Mouse (Mus musculus): ENCODE measurements around the gene Mxi1. TPM values are rescaled to one million over a fixed set of nuclear protein-coding genes. Genes with fewer than 3 reads are reported as not detected.
A peak's percentile ranks its signal among the peaks of the same experiment; 100 is the strongest.

The Mxi1 gene
- polyA plus RNA-seq, 1 experiment from 2014 or later = 49.8 TPM

DNA sequence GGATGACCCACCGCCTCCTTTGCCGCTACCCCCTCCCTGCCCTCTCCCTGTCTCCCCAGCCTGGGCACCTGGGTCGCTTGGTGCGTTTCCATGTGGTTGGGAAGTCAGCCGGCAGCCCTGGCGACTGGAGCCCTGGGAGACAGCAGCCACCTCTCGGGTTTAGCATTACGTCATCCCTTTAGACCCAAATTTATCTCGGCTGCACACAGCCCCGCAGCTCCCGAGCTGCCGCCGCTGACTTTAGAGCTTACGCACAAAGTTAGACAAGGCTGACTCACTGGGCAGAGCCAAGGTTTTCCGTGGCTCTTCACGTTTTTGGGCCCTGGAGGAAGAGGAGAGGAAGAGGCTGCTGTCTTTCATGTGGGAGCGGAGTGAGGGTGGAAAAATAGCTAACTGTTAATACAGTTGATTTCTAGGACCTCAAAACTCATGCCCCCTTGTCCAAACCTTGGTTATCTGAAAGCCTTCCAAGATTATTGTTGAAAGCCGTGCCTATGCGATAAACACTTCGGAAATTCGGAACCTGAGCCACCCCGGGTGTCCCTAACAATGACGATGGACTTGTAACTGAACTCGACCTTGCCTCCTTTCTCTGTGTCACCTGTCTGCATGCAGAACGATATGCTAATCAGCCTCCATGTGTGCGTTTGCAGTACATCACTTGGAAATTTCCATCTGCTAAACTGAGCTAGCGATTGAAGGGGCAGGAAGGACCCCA, 15.4 kb downstream of the Mxi1 start:
- DNase-seq (ENCODE audit: low spot score) (peak; percentile 70), ATAC-seq (replicated peaks; ENCODE audit: low FRiP score) (no peak)
- Histone ChIP-seq H3K9ac (ENCODE audit: low read length) (peak overlapping the region; percentile 51), H3K27me3 (ENCODE audit: control insufficient read depth, insufficient read depth, low read length) (no peaks in the 10 kb centered on the region), H3K27ac (ENCODE audit: low read depth, low read length) (no peak overlapping the region), H3K36me3 (ENCODE audit: control insufficient read depth, insufficient read depth, low read length) (no peaks in the 10 kb centered on the region), H3K9me3 (ENCODE audit: control insufficient read depth, low read length) (no peaks in the 10 kb centered on the region), H3K4me3 (ENCODE audit: low read depth, low read length) (peak overlapping the region; percentile 12), H3K4me1 (replicated peaks; ENCODE audit: control insufficient read depth, insufficient read depth, low read length) (peaks cover 13% of the 10 kb centered on the region), H3K4me2 (ENCODE audit: low read depth, low read length, severe bottlenecking) (peak overlapping the region; percentile 43)
- 11% methylated on average over 27 of the region's 27 CpGs for WGBS

DNA sequence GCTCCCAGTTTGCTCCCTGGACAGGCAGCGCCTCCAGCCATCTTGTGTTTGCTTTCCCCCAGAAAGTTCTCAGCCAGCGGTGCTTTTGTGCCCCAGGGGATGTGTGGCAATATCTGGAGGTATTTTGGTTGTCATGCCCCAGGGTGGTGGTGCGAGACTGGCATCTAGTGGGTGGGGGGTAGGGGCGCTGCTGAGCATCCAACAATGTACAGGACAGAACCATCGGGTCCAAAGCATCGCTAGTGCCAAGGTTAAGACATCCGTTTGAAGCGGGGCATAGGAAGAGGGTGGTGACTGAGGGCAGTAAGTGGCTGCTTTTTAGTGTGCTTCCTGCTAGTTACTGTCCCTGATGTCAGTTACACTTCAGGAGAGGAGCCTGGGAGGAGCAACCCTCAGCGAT, 17.8 kb downstream of the Mxi1 start:
- no peaks in the 10 kb centered on the region for H3K9me3 ChIP-seq (ENCODE audit: control insufficient read depth, low read length)
- 79% methylated on average over 9 of the region's 9 CpGs for WGBS
- H3K36me3 ChIP-seq (ENCODE audit: control insufficient read depth, insufficient read depth, low read length) = peaks cover 2% of the 10 kb centered on the region; the same call in 1 of the 2 replicates
- peaks cover 13% of the 10 kb centered on the region for H3K4me1 ChIP-seq (replicated peaks; ENCODE audit: control insufficient read depth, insufficient read depth, low read length)
- DNase-seq (ENCODE audit: low spot score) (no peak), ATAC-seq (replicated peaks; ENCODE audit: low FRiP score) (no peak)
- H3K9ac ChIP-seq (ENCODE audit: low read length) = no peak overlapping the region
- H3K4me3 ChIP-seq (ENCODE audit: low read depth, low read length) = no peak overlapping the region
- no peaks in the 10 kb centered on the region for H3K27me3 ChIP-seq (ENCODE audit: control insufficient read depth, insufficient read depth, low read length)
- H3K27ac ChIP-seq (ENCODE audit: low read depth, low read length) = no peak overlapping the region
- H3K4me2 ChIP-seq (ENCODE audit: low read depth, low read length, severe bottlenecking) = no peak overlapping the region

GRCm38 (mm10) chr19:53329221-53329991, 19.1 kb downstream of the Mxi1 start:
- peak; percentile 88 for ATAC-seq (replicated peaks; ENCODE audit: low FRiP score)
- under 1% methylated on average over 104 of the region's 106 CpGs for WGBS
- H3K4me3 ChIP-seq (ENCODE audit: low read depth, low read length) = peak overlapping the region; percentile 62

DNA sequence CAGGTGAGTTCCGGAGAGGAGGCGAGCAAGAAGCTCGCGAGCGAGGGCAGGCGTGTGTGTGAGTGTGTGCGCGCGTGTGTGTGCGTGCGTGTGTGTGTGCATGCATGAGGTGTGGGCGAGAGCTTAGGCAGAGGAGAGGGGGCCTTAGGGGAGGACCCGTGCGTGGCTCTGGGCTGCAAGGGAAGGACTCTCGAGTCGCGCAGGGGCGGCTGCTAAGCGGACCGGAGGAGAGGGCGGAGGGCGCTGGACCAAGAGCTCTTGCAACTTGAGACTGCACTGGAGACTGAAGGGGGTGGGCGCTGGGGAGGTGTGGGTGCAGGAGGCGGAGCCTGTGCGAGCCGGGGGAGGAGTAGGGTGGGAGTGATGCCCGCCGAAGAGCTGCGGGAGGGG, 19.7 kb downstream of the Mxi1 start:
- H3K9me3 ChIP-seq (ENCODE audit: control insufficient read depth, low read length) = no peaks in the 10 kb centered on the region
- H3K27me3 ChIP-seq (ENCODE audit: control insufficient read depth, insufficient read depth, low read length) = no peaks in the 10 kb centered on the region
- H3K36me3 ChIP-seq (ENCODE audit: control insufficient read depth, insufficient read depth, low read length) = peaks cover 2% of the 10 kb centered on the region; the same call in 1 of the 2 replicates
- under 1% methylated on average over 29 of the region's 29 CpGs for WGBS
- peak; percentile 74 for ATAC-seq (replicated peaks; ENCODE audit: low FRiP score)
- peak; percentile 88 for DNase-seq (ENCODE audit: low spot score)
- peak overlapping the region; percentile 43; the same call in 1 of the 2 replicates for H3K27ac ChIP-seq (ENCODE audit: low read depth, low read length)
- peaks cover 9% of the 10 kb centered on the region for H3K4me1 ChIP-seq (replicated peaks; ENCODE audit: control insufficient read depth, insufficient read depth, low read length)
- H3K4me2 ChIP-seq (ENCODE audit: low read depth, low read length, severe bottlenecking) = peak overlapping the region; percentile 99
- peak overlapping the region; percentile 62 for H3K4me3 ChIP-seq (ENCODE audit: low read depth, low read length)
- peak overlapping the region; percentile 70 for H3K9ac ChIP-seq (ENCODE audit: low read length)

More at GRCm38 (mm10) chr19:53329221-53329991, 19.1 kb downstream of the Mxi1 start:
- DNase-seq (ENCODE audit: low spot score) = peak; percentile 97
- H3K36me3 ChIP-seq (ENCODE audit: control insufficient read depth, insufficient read depth, low read length) = peaks cover 2% of the 10 kb centered on the region; the same call in 1 of the 2 replicates
- H3K4me2 ChIP-seq (ENCODE audit: low read depth, low read length, severe bottlenecking) = peak overlapping the region; percentile 99
- H3K9ac ChIP-seq (ENCODE audit: low read length) = peak overlapping the region; percentile 70
- peak overlapping the region; percentile 43; the same call in 1 of the 2 replicates for H3K27ac ChIP-seq (ENCODE audit: low read depth, low read length)
- H3K9me3 ChIP-seq (ENCODE audit: control insufficient read depth, low read length) = no peaks in the 10 kb centered on the region
- H3K4me1 ChIP-seq (replicated peaks; ENCODE audit: control insufficient read depth, insufficient read depth, low read length) = peaks cover 11% of the 10 kb centered on the region
- H3K27me3 ChIP-seq (ENCODE audit: control insufficient read depth, insufficient read depth, low read length) = no peaks in the 10 kb centered on the region

GRCm38 (mm10) chr19:53331882-53332500, 21.7 kb downstream of the Mxi1 start:
- peaks cover 2% of the 10 kb centered on the region; the same call in 1 of the 2 replicates for H3K36me3 ChIP-seq (ENCODE audit: control insufficient read depth, insufficient read depth, low read length)
- no peak overlapping the region for H3K9ac ChIP-seq (ENCODE audit: low read length)
- ATAC-seq (replicated peaks; ENCODE audit: low FRiP score) (no peak), DNase-seq (ENCODE audit: low spot score) (no peak)
- H3K9me3 ChIP-seq (ENCODE audit: control insufficient read depth, low read length) = no peaks in the 10 kb centered on the region
- WGBS = 92% methylated on average over 21 of the region's 21 CpGs
- H3K27me3 ChIP-seq (ENCODE audit: control insufficient read depth, insufficient read depth, low read length) = no peaks in the 10 kb centered on the region
- H3K4me3 ChIP-seq (ENCODE audit: low read depth, low read length) = no peak overlapping the region
- no peak overlapping the region for H3K27ac ChIP-seq (ENCODE audit: low read depth, low read length)
- H3K4me1 ChIP-seq (replicated peaks; ENCODE audit: control insufficient read depth, insufficient read depth, low read length) = peaks cover 2% of the 10 kb centered on the region
- H3K4me2 ChIP-seq (ENCODE audit: low read depth, low read length, severe bottlenecking) = no peak overlapping the region

- Histone ChIP-seq H3K9me3 (ENCODE audit: control insufficient read depth, low read length) (no peaks in the 10 kb centered on the region), H3K36me3 (ENCODE audit: control insufficient read depth, insufficient read depth, low read length) (peaks cover 6% of the 10 kb centered on the region; the same call in 1 of the 2 replicates), H3K27ac (ENCODE audit: low read depth, low read length) (no peak overlapping the region), H3K4me2 (ENCODE audit: low read depth, low read length, severe bottlenecking) (no peak overlapping the region), H3K9ac (ENCODE audit: low read length) (no peak overlapping the region), H3K27me3 (ENCODE audit: control insufficient read depth, insufficient read depth, low read length) (no peaks in the 10 kb centered on the region), H3K4me3 (ENCODE audit: low read depth, low read length) (no peak overlapping the region), H3K4me1 (replicated peaks; ENCODE audit: control insufficient read depth, insufficient read depth, low read length) (peaks cover 2% of the 10 kb centered on the region)
- ATAC-seq (replicated peaks; ENCODE audit: low FRiP score) (no peak), DNase-seq (ENCODE audit: low spot score) (no peak)
- WGBS = 96% methylated on average over 6 of the region's 6 CpGs
Observed at GRCm38 (mm10) chr19:53333730-53334129, 23.4 kb downstream of the Mxi1 start.

DNA sequence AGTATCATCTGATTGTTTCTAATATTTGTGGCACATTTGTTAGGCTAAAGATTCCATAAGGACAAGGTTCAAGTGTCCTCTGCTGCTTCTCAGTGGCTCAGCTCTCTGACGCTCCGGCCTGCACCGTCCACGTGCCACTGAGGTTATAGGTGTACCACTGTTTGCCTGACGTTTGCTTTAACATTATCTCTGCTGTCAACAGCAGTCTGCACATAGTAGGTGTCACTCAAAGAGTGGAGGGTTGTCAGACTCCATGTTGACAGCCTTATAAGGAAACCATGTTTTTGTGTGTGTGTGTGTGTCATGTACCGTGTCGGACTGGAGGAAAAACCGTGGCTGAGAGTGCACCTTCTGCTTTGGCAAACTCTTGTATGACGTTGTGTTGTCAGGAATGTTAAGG, 24.9 kb downstream of the Mxi1 start:
- WGBS = 96% methylated on average over 9 of the region's 9 CpGs
- H3K9me3 ChIP-seq (ENCODE audit: control insufficient read depth, low read length) = no peaks in the 10 kb centered on the region
- no peak overlapping the region for H3K4me3 ChIP-seq (ENCODE audit: low read depth, low read length)
- no peak overlapping the region for H3K9ac ChIP-seq (ENCODE audit: low read length)
- H3K36me3 ChIP-seq (ENCODE audit: control insufficient read depth, insufficient read depth, low read length) = peaks cover 6% of the 10 kb centered on the region; the same call in 1 of the 2 replicates
- DNase-seq (ENCODE audit: low spot score) = no peak
- H3K27me3 ChIP-seq (ENCODE audit: control insufficient read depth, insufficient read depth, low read length) = no peaks in the 10 kb centered on the region
- H3K4me1 ChIP-seq (replicated peaks; ENCODE audit: control insufficient read depth, insufficient read depth, low read length) = peaks cover under 1% of the 10 kb centered on the region
- ATAC-seq (replicated peaks; ENCODE audit: low FRiP score) = no peak
- H3K27ac ChIP-seq (ENCODE audit: low read depth, low read length) = no peak overlapping the region
- H3K4me2 ChIP-seq (ENCODE audit: low read depth, low read length, severe bottlenecking) = no peak overlapping the region

DNA sequence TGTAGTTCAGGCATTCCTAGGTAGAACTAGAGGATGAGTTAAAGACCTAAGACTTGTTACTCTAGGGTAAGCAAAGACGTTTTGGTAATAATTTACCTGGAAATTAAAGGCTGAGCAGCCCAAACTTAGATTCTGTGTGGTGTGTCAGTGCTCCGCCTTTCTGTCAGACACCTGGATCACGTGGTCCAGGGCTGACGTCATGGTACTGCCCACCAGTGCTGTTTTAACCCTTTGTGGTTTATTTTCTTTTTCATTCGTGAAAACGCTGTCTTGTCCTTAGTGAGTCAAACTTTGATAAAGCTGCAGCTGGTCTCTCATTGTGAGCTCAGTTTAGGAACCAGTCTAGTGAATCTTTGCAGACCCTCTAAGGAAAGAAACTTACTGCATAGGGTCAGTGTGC, 30.1 kb downstream of the Mxi1 start:
- peaks cover 2% of the 10 kb centered on the region; the same call in 1 of the 2 replicates for H3K4me1 ChIP-seq (replicated peaks; ENCODE audit: control insufficient read depth, insufficient read depth, low read length)
- H3K4me2 ChIP-seq (ENCODE audit: low read depth, low read length, severe bottlenecking) = no peak overlapping the region
- H3K27me3 ChIP-seq (ENCODE audit: control insufficient read depth, insufficient read depth, low read length) = no peaks in the 10 kb centered on the region
- DNase-seq (ENCODE audit: low spot score) (no peak), ATAC-seq (replicated peaks; ENCODE audit: low FRiP score) (no peak)
- H3K9me3 ChIP-seq (ENCODE audit: control insufficient read depth, low read length) = no peaks in the 10 kb centered on the region
- no peak overlapping the region for H3K27ac ChIP-seq (ENCODE audit: low read depth, low read length)
- 23% methylated on average over 6 of the region's 6 CpGs for WGBS
- H3K4me3 ChIP-seq (ENCODE audit: low read depth, low read length) = no peak overlapping the region
- H3K36me3 ChIP-seq (ENCODE audit: control insufficient read depth, insufficient read depth, low read length) = 0 out of 2 replicates have a peak, but pooled peaks cover 3% of the 10 kb centered on the region
- no peak overlapping the region for H3K9ac ChIP-seq (ENCODE audit: low read length)

All from forebrain, embryonic 11.5 days (tissue).